Mouse (Mus musculus): ENCODE results near the gene Sh2d6. TPM values are rescaled to one million over a fixed set of nuclear protein-coding genes. Genes with fewer than 3 reads are reported as not detected.

The Sh2d6 gene
- polyA plus RNA-seq, 1 experiment from 2014 or later: not detected

GRCm38 (mm10) chr6:72518842-72519241, 2.7 kb downstream of the Sh2d6 start:
- WGBS: 67% methylated on average over 1 of the region's 1 CpGs

GRCm38 (mm10) chr6:72515644-72516043, 5.9 kb downstream of the Sh2d6 start:
- Histone ChIP-seq H3K36me3 (no peaks in the 10 kb centered on the region), H3K4me2 (no peak overlapping the region), H3K9ac (no peak overlapping the region), H3K27ac (no peak overlapping the region), H3K9me3 (replicated peaks) (no peaks in the 10 kb centered on the region), H3K4me1 (replicated peaks) (peaks cover 37% of the 10 kb centered on the region), H3K4me3 (no peak overlapping the region), H3K27me3 (no peaks in the 10 kb centered on the region)
- ATAC-seq (replicated peaks; ENCODE audit: insufficient number of reproducible peaks, insufficient read depth, low FRiP score, low read depth): no peak
- 94% methylated on average over 6 of the region's 6 CpGs for WGBS

More at GRCm38 (mm10) chr6:72518842-72519241, 2.7 kb downstream of the Sh2d6 start:
- ATAC-seq (replicated peaks; ENCODE audit: insufficient number of reproducible peaks, insufficient read depth, low FRiP score, low read depth): no peak
- no peak overlapping the region for H3K4me2 ChIP-seq
- no peaks in the 10 kb centered on the region for H3K9me3 ChIP-seq (replicated peaks)
- no peak overlapping the region for H3K9ac ChIP-seq
- no peaks in the 10 kb centered on the region for H3K27me3 ChIP-seq
- no peak overlapping the region for H3K27ac ChIP-seq
- H3K4me1 ChIP-seq (replicated peaks): peaks cover 10% of the 10 kb centered on the region
- H3K36me3 ChIP-seq: no peaks in the 10 kb centered on the region
- no peak overlapping the region for H3K4me3 ChIP-seq

- Histone ChIP-seq H3K4me2 (peak overlapping the region; percentile 84), H3K4me3 (peak overlapping the region; percentile 49), H3K9me3 (replicated peaks) (no peaks in the 10 kb centered on the region), H3K4me1 (replicated peaks) (peaks cover 37% of the 10 kb centered on the region), H3K27me3 (no peaks in the 10 kb centered on the region), H3K36me3 (no peaks in the 10 kb centered on the region), H3K9ac (peak overlapping the region; percentile 63), H3K27ac (peak overlapping the region; percentile 91)
- ATAC-seq (replicated peaks; ENCODE audit: insufficient number of reproducible peaks, insufficient read depth, low FRiP score, low read depth): no peak
- WGBS: 42% methylated on average over 7 of the region's 7 CpGs
These were observed 8.5 kb downstream of the Sh2d6 start for GRCm38 (mm10) chr6:72513071-72513440.

- Histone ChIP-seq H3K9ac (peak overlapping the region; percentile 63), H3K27me3 (no peaks in the 10 kb centered on the region), H3K36me3 (no peaks in the 10 kb centered on the region), H3K4me3 (peak overlapping the region; percentile 49), H3K4me2 (peak overlapping the region; percentile 84), H3K9me3 (replicated peaks) (no peaks in the 10 kb centered on the region), H3K27ac (peak overlapping the region; percentile 91), H3K4me1 (replicated peaks) (peaks cover 37% of the 10 kb centered on the region)
- peak; percentile 85 for ATAC-seq (replicated peaks; ENCODE audit: insufficient number of reproducible peaks, insufficient read depth, low FRiP score, low read depth)
- WGBS: 3% methylated on average over 33 of the region's 33 CpGs
These were observed 9.0 kb downstream of the Sh2d6 start for GRCm38 (mm10) chr6:72512386-72513070.

- Histone ChIP-seq H3K36me3 (no peaks in the 10 kb centered on the region), H3K4me3 (no peak overlapping the region), H3K4me2 (no peak overlapping the region), H3K27me3 (no peaks in the 10 kb centered on the region), H3K4me1 (replicated peaks) (peaks cover 37% of the 10 kb centered on the region), H3K9ac (no peak overlapping the region), H3K27ac (peak overlapping the region; percentile 46), H3K9me3 (replicated peaks) (no peaks in the 10 kb centered on the region)
- WGBS: 45% methylated on average over 6 of the region's 6 CpGs
- ATAC-seq (replicated peaks; ENCODE audit: insufficient number of reproducible peaks, insufficient read depth, low FRiP score, low read depth): no peak
These were observed 10.7 kb downstream of the Sh2d6 start for GRCm38 (mm10) chr6:72510686-72511421.

- Histone ChIP-seq H3K36me3 (no peaks in the 10 kb centered on the region), H3K9ac (no peak overlapping the region), H3K4me2 (no peak overlapping the region), H3K27ac (peak overlapping the region; percentile 46), H3K27me3 (no peaks in the 10 kb centered on the region), H3K4me1 (replicated peaks) (peaks cover 37% of the 10 kb centered on the region), H3K9me3 (replicated peaks) (no peaks in the 10 kb centered on the region), H3K4me3 (no peak overlapping the region)
- WGBS: 46% methylated on average over 2 of the region's 2 CpGs
- ATAC-seq (replicated peaks; ENCODE audit: insufficient number of reproducible peaks, insufficient read depth, low FRiP score, low read depth): no peak
These were observed 11.6 kb downstream of the Sh2d6 start for GRCm38 (mm10) chr6:72509872-72510435.

GRCm38 (mm10) chr6:72508596-72508995, 12.9 kb downstream of the Sh2d6 start:
- H3K27ac ChIP-seq: no peak overlapping the region
- 69% methylated on average over 4 of the region's 4 CpGs for WGBS
- peaks cover 48% of the 10 kb centered on the region for H3K4me1 ChIP-seq (replicated peaks)
- no peak for ATAC-seq (replicated peaks; ENCODE audit: insufficient number of reproducible peaks, insufficient read depth, low FRiP score, low read depth)
- H3K9ac ChIP-seq: no peak overlapping the region
- H3K27me3 ChIP-seq: no peaks in the 10 kb centered on the region
- no peak overlapping the region for H3K4me3 ChIP-seq
- H3K4me2 ChIP-seq: no peak overlapping the region
- H3K9me3 ChIP-seq (replicated peaks): no peaks in the 10 kb centered on the region
- no peaks in the 10 kb centered on the region for H3K36me3 ChIP-seq

- H3K27ac ChIP-seq: no peak overlapping the region
- H3K27me3 ChIP-seq: no peaks in the 10 kb centered on the region
- H3K9ac ChIP-seq: no peak overlapping the region
- 77% methylated on average over 1 of the region's 1 CpGs for WGBS
- no peaks in the 10 kb centered on the region for H3K36me3 ChIP-seq
- H3K4me3 ChIP-seq: no peak overlapping the region
- ATAC-seq (replicated peaks; ENCODE audit: insufficient number of reproducible peaks, insufficient read depth, low FRiP score, low read depth): no peak
- no peak overlapping the region for H3K4me2 ChIP-seq
- H3K4me1 ChIP-seq (replicated peaks): peaks cover 28% of the 10 kb centered on the region
- H3K9me3 ChIP-seq (replicated peaks): no peaks in the 10 kb centered on the region
These were observed 15.4 kb downstream of the Sh2d6 start for GRCm38 (mm10) chr6:72506104-72506503.

- Histone ChIP-seq H3K4me3 (no peak overlapping the region), H3K9ac (no peak overlapping the region), H3K27ac (no peak overlapping the region), H3K9me3 (replicated peaks) (no peaks in the 10 kb centered on the region), H3K4me1 (replicated peaks) (peaks cover 12% of the 10 kb centered on the region), H3K27me3 (no peaks in the 10 kb centered on the region), H3K4me2 (no peak overlapping the region), H3K36me3 (no peaks in the 10 kb centered on the region)
- 67% methylated on average over 2 of the region's 2 CpGs for WGBS
- no peak for ATAC-seq (replicated peaks; ENCODE audit: insufficient number of reproducible peaks, insufficient read depth, low FRiP score, low read depth)
These were observed 17.6 kb downstream of the Sh2d6 start for GRCm38 (mm10) chr6:72503939-72504338.

GRCm38 (mm10) chr6:72503309-72503708, 18.2 kb downstream of the Sh2d6 start:
- Histone ChIP-seq H3K36me3 (no peaks in the 10 kb centered on the region), H3K27ac (no peak overlapping the region), H3K9me3 (replicated peaks) (no peaks in the 10 kb centered on the region), H3K4me1 (replicated peaks) (peaks cover 12% of the 10 kb centered on the region), H3K27me3 (no peaks in the 10 kb centered on the region), H3K4me2 (no peak overlapping the region), H3K4me3 (no peak overlapping the region), H3K9ac (no peak overlapping the region)
- ATAC-seq (replicated peaks; ENCODE audit: insufficient number of reproducible peaks, insufficient read depth, low FRiP score, low read depth): no peak

GRCm38 (mm10) chr6:72498950-72499349, 22.6 kb downstream of the Sh2d6 start:
- H3K27me3 ChIP-seq: no peaks in the 10 kb centered on the region
- no peaks in the 10 kb centered on the region for H3K9me3 ChIP-seq (replicated peaks)
- H3K4me1 ChIP-seq (replicated peaks): peaks cover 5% of the 10 kb centered on the region; the same call in 1 of the 2 replicates
- no peak overlapping the region for H3K4me3 ChIP-seq
- ATAC-seq (replicated peaks; ENCODE audit: insufficient number of reproducible peaks, insufficient read depth, low FRiP score, low read depth): no peak
- H3K9ac ChIP-seq: no peak overlapping the region
- H3K36me3 ChIP-seq: no peaks in the 10 kb centered on the region
- H3K4me2 ChIP-seq: no peak overlapping the region
- no peak overlapping the region for H3K27ac ChIP-seq
- WGBS: 57% methylated on average over 5 of the region's 5 CpGs

All from heart, embryonic 15.5 days (tissue).